Mouse (Mus musculus) liver, embryonic 11.5 days (tissue): ENCODE results near the gene Allc. TPM values are rescaled to one million over a fixed set of nuclear protein-coding genes. Genes with fewer than 3 reads are reported as not detected.

Experiments
- ATAC-seq: fragments of 200-750 bp; cut with Nextera tagmentation; replicated peaks from 2 replicates; pipeline ENCODE4 v1.8.0; 2017; ENCODE audit warnings: moderate number of reproducible peaks, mild to moderate bottlenecking, moderate TSS enrichment, moderate library complexity; ENCODE audit not compliant: low FRiP score
- DNase-seq: peaks from one replicate; pipeline ENCODE4 v3.0.0-alpha.2; 2017; ENCODE audit warnings: low spot score
- H3K27ac ChIP-seq: fragments of 300-500 bp; sonication (generic); 2 replicates; pipeline ENCODE4 v1.5.1; 2014; ENCODE audit warnings: mild to moderate bottlenecking, low read depth, low read length, control low read depth
- H3K27me3 ChIP-seq: fragments of 300-500 bp; sonication (generic); replicated peaks from 2 replicates; pipeline ENCODE4 v1.6.1; 2014; ENCODE audit warnings: low read length, mixed read lengths; ENCODE audit not compliant: control insufficient read depth, insufficient read depth
- H3K36me3 ChIP-seq: fragments of 300-500 bp; sonication (generic); 2 replicates; pipeline ENCODE4 v1.6.1; 2014; ENCODE audit warnings: mild to moderate bottlenecking, low read length, moderate library complexity, mixed read lengths; ENCODE audit not compliant: control insufficient read depth, insufficient read depth
- H3K4me1 ChIP-seq: fragments of 300-500 bp; sonication (generic); replicated peaks from 2 replicates; pipeline ENCODE4 v1.6.1; 2014; ENCODE audit warnings: low read length, mixed read lengths; ENCODE audit not compliant: control insufficient read depth, insufficient read depth
- H3K4me2 ChIP-seq: fragments of 300-500 bp; sonication (generic); 2 replicates; pipeline ENCODE4 v1.6.1; 2014; ENCODE audit warnings: mild to moderate bottlenecking, control low read depth, moderate library complexity
- H3K4me3 ChIP-seq: fragments of 300-500 bp; sonication (generic); 2 replicates; pipeline ENCODE4 v1.5.1; 2014; ENCODE audit warnings: low read depth, low read length, control low read depth
- H3K9ac ChIP-seq: fragments of 300-500 bp; sonication (generic); 2 replicates; pipeline ENCODE4 v1.6.1; 2014; ENCODE audit warnings: low read depth, low read length, control low read depth
- H3K9me3 ChIP-seq: fragments of 300-500 bp; sonication (generic); 2 replicates; pipeline ENCODE4 v1.6.1; 2016; ENCODE audit warnings: low read length, inconsistent platforms, mixed read lengths; ENCODE audit not compliant: control insufficient read depth
- WGBS: fragments of 180-500 bp; shearing (Covaris S2); extraction: QIAGEN DNeasy Blood & Tissue Kit; methylation state at CpG from one replicate; pipeline ENCODE4 v1.1.7; 2014; 5-methylcytosine and 5-hydroxymethylcytosine counted together
- polyA plus RNA-seq: library from polyadenylated mRNA; unstranded; fragments of >200 nt; fragmentation: Nextera tagmentation; extraction: Ambion mirVana; gene quantifications from 2 replicates; pipeline ENCODE4 v1.2.1, GENCODE M21; 2014

Gene Allc
- polyA plus RNA-seq, 1 experiment from 2014 or later: not detected

- H3K36me3 ChIP-seq: no peaks in the 10 kb centered on the region
These were observed 14.5 kb upstream of the Allc start for GRCm38 (mm10) chr12:28596851-28597250.

GRCm38 (mm10) chr12:28590428-28590827 is 8.1 kb upstream of the Allc start:
- H3K4me2 ChIP-seq: no peak overlapping the region
- no peaks in the 10 kb centered on the region; the same call in 1 of the 2 replicates for H3K4me1 ChIP-seq
- no peaks in the 10 kb centered on the region for H3K36me3 ChIP-seq
- no peaks in the 10 kb centered on the region for H3K9me3 ChIP-seq
- H3K9ac ChIP-seq: no peak overlapping the region
- WGBS: 41% methylated on average over 13 of the region's 13 CpGs
- H3K27ac ChIP-seq: no peak overlapping the region
- ATAC-seq (no peak), DNase-seq (no peak)
- no peak overlapping the region for H3K4me3 ChIP-seq
- H3K27me3 ChIP-seq: peaks cover 6% of the 10 kb centered on the region; the same call in 1 of the 2 replicates

More at GRCm38 (mm10) chr12:28596851-28597250, 14.5 kb upstream of the Allc start:
- Histone ChIP-seq H3K4me1 (no peaks in the 10 kb centered on the region), H3K4me2 (no peak overlapping the region), H3K27ac (no peak overlapping the region), H3K9ac (no peak overlapping the region), H3K9me3 (no peaks in the 10 kb centered on the region), H3K4me3 (no peak overlapping the region), H3K27me3 (no peaks in the 10 kb centered on the region)
- DNase-seq (no peak), ATAC-seq (no peak)

- Histone ChIP-seq H3K4me1 (no peaks in the 10 kb centered on the region; the same call in 1 of the 2 replicates), H3K4me2 (peak overlapping the region; percentile 64), H3K27me3 (peaks cover 6% of the 10 kb centered on the region; the same call in 1 of the 2 replicates), H3K36me3 (no peaks in the 10 kb centered on the region), H3K4me3 (peak overlapping the region; percentile 39), H3K9ac (no peak overlapping the region; the same call in 1 of the 2 replicates), H3K27ac (no peak overlapping the region), H3K9me3 (no peaks in the 10 kb centered on the region)
- ATAC-seq (peak; percentile 83), DNase-seq (peak; percentile 78)
- 10% methylated on average over 24 of the region's 24 CpGs for WGBS
These were observed 7.0 kb upstream of the Allc start for GRCm38 (mm10) chr12:28589090-28589868.

GRCm38 (mm10) chr12:28587949-28588348 is 5.6 kb upstream of the Allc start:
- peaks cover 6% of the 10 kb centered on the region; the same call in 1 of the 2 replicates for H3K27me3 ChIP-seq
- no peaks in the 10 kb centered on the region for H3K9me3 ChIP-seq
- 81% methylated on average over 6 of the region's 6 CpGs for WGBS
- H3K4me3 ChIP-seq: no peak overlapping the region
- no peak for DNase-seq
- no peak overlapping the region for H3K27ac ChIP-seq
- no peak overlapping the region for H3K4me2 ChIP-seq
- no peaks in the 10 kb centered on the region for H3K36me3 ChIP-seq
- ATAC-seq: no peak
- H3K4me1 ChIP-seq: no peaks in the 10 kb centered on the region; the same call in 1 of the 2 replicates
- H3K9ac ChIP-seq: no peak overlapping the region

- no peaks in the 10 kb centered on the region for H3K9me3 ChIP-seq
- DNase-seq: no peak
- no peak overlapping the region for H3K4me3 ChIP-seq
- no peaks in the 10 kb centered on the region for H3K27me3 ChIP-seq
- WGBS: 49% methylated on average over 3 of the region's 3 CpGs
- H3K27ac ChIP-seq: no peak overlapping the region
- no peak overlapping the region for H3K4me2 ChIP-seq
- H3K9ac ChIP-seq: no peak overlapping the region
- no peaks in the 10 kb centered on the region for H3K36me3 ChIP-seq
- H3K4me1 ChIP-seq: no peaks in the 10 kb centered on the region
- ATAC-seq: no peak
These were observed 1.7 kb upstream of the Allc start for GRCm38 (mm10) chr12:28584036-28584435.

- no peak for ATAC-seq
- H3K36me3 ChIP-seq: no peaks in the 10 kb centered on the region
- WGBS: 39% methylated on average over 4 of the region's 4 CpGs
- no peak overlapping the region for H3K4me2 ChIP-seq
- H3K9me3 ChIP-seq: no peaks in the 10 kb centered on the region
- DNase-seq: no peak
- no peak overlapping the region for H3K9ac ChIP-seq
- H3K27ac ChIP-seq: no peak overlapping the region
- no peaks in the 10 kb centered on the region for H3K4me1 ChIP-seq
- no peak overlapping the region for H3K4me3 ChIP-seq
- H3K27me3 ChIP-seq: no peaks in the 10 kb centered on the region
These were observed 3.2 kb downstream of the Allc start for GRCm38 (mm10) chr12:28579132-28579531.

GRCm38 (mm10) chr12:28578147-28578546 is 4.2 kb downstream of the Allc start:
- no peaks in the 10 kb centered on the region for H3K9me3 ChIP-seq
- H3K9ac ChIP-seq: no peak overlapping the region
- no peaks in the 10 kb centered on the region for H3K27me3 ChIP-seq
- DNase-seq (no peak), ATAC-seq (no peak)
- 58% methylated on average over 3 of the region's 3 CpGs for WGBS
- H3K36me3 ChIP-seq: no peaks in the 10 kb centered on the region
- H3K27ac ChIP-seq: no peak overlapping the region
- H3K4me3 ChIP-seq: no peak overlapping the region
- H3K4me2 ChIP-seq: no peak overlapping the region
- no peaks in the 10 kb centered on the region for H3K4me1 ChIP-seq

GRCm38 (mm10) chr12:28575366-28576070 is 6.8 kb downstream of the Allc start:
- 61% methylated on average over 6 of the region's 6 CpGs for WGBS
- no peak overlapping the region for H3K9ac ChIP-seq
- H3K4me2 ChIP-seq: no peak overlapping the region
- H3K9me3 ChIP-seq: no peaks in the 10 kb centered on the region
- H3K4me1 ChIP-seq: no peaks in the 10 kb centered on the region
- H3K27me3 ChIP-seq: no peaks in the 10 kb centered on the region
- no peak for DNase-seq
- H3K36me3 ChIP-seq: no peaks in the 10 kb centered on the region
- H3K4me3 ChIP-seq: no peak overlapping the region
- no peak overlapping the region for H3K27ac ChIP-seq
- ATAC-seq: no peak
